Mouse (Mus musculus): ENCODE results near the gene Slc30a7.

Gene Slc30a7

DNA sequence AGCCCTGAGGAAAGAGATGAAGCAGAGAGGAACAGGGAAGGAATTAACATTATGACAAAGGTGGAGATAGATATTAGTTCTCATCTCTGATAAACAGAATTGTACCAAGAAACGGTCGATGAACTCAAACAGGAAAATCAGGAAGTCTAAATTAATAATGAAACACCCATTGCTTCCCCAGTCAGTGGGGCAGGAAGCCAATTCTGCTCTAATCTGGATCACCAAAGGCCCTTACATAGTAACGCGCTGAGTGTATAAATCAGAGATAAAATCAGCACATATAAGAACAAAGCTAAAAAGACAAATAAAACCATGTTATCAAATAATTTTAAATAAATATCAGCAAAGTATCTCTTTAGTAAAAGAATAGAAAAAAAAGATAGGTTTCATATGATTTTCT, 15.1 kb downstream of the Slc30a7 start:
- peak; percentile 67 for DNase-seq (ENCODE audit: low spot score)

DNA sequence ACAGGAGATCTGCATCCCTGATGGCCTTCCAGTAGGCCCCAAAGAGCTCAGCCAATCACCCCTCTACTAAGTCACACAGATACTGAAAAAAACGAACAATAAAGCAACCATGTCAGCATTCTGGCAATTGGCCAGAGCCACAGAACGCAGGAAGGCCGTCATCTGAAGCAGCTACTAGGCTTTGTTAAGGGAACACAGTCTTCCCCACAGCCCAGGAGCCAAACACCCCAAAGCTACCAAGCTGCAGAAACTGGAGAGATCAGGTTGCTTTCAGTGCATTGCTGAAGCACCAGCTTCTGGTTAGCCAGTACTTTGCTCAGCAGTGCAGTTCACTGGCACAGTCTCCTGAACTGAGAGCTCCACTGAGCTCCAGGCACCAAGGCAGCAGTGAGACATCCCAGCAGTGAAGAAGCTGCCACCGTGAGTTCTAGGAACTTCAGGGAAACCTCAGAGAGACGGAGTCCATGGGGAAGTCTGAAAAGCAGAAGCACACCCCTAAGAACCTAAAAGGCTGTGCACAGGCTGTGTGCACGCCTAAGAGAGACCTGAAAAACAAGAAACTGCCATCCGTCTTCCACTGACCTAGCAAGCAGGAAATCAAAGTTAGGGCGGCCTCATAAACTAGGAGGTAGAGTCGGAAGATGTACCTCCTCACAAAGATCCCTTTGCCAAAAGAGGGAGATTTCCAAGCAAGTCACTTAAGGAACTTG, 21.9 kb downstream of the Slc30a7 start:
- peak; percentile 10 for DNase-seq (ENCODE audit: low spot score)

DNA sequence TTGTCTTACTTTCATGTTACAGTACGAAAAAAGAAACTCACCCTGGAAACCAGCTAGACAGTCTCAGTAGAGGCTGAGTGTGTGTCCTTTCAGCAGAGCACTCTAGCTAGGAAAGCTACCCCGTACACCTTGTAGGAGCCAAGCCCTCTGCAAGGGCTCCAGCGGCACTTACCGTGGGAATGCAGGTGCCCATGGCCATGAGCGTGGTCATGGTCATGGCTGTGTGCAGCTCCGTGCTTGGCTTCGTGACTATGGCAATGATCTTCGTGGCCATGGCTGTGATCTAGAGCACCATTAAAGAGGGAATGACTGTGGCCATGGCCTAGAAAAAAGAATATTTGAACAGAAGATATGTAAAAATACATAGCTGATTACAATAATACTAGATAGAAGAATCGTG, 22.6 kb downstream of the Slc30a7 start:
- DNase-seq (ENCODE audit: low spot score), result no peak

DNA sequence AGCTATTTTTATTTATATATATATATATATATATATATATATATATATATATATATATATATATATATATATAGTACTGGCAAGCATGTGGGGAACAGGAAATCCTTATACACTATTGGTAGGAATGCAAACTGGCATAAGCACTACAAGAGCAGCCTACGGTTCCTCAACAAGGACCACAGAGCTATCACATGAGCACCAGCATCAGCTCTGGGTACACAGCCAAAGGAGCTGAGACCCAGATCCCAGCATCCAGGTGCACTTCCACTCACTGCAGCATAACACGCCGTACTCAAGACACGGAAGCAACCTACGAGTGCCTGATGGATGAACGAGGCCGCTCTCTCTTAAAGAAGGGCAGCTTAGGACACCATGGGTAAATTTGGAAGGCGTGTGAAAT, 24.0 kb downstream of the Slc30a7 start:
- DNase-seq (ENCODE audit: low spot score), result no peak

DNA sequence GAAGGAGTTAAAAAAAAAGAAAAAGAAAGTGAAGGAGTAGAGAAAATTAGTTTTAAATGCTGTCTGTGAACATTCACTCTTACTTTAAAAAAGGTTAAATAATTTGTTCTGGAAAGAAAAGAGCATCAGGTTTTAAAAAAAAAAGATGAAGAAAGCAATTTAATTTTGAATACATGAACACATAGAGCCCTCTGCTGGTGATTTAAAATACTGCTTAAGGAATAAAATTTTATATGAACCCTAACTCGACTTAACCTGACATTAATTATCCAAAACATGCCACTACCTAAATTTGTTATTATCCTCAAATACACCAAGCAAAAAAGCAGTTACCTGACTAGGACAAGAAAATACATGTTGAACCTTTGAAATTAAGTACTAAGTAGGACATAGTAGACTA, 28.2 kb downstream of the Slc30a7 start:
- DNase-seq (ENCODE audit: low spot score), result no peak

DNA sequence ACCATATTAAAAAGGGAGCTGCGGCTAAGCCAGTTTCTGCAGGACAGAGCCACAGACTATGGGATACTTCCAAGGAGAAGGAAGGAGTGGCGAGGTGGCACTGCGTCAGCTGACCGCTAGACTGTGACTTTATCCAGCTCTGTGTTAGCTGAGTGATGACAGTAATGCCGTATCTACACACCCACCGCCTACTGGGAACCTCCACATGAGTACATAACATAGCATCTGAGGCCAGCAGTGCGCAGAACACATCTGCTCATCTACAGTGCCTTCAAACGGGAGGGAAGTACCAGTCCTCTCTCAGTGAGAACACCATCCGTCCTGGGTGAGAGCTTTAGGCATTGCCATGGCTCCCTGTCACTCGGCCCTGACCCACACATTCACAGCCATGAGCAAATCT, 32.2 kb downstream of the Slc30a7 start:
- DNase-seq (ENCODE audit: low spot score), result no peak

DNA sequence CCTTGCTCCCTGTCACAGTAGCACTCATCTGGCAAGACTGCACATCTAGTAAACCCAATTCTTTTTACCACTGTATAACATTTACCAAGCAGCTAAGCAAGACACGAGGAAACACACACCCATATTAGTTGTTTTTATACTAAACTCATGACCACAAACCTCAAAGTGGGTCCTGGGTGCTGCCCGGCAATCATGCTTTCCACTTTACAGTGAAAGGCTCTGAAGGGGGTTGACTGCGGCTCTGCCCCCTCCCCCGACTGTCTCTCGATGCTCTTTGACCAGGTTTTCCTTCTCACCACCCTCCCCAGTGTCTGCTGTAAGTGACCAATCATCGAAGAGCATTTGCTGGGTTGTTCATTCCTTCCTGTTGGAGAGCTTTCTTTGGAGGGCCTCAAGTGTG, 33.0 kb downstream of the Slc30a7 start:
- DNase-seq (ENCODE audit: low spot score), result no peak

DNA sequence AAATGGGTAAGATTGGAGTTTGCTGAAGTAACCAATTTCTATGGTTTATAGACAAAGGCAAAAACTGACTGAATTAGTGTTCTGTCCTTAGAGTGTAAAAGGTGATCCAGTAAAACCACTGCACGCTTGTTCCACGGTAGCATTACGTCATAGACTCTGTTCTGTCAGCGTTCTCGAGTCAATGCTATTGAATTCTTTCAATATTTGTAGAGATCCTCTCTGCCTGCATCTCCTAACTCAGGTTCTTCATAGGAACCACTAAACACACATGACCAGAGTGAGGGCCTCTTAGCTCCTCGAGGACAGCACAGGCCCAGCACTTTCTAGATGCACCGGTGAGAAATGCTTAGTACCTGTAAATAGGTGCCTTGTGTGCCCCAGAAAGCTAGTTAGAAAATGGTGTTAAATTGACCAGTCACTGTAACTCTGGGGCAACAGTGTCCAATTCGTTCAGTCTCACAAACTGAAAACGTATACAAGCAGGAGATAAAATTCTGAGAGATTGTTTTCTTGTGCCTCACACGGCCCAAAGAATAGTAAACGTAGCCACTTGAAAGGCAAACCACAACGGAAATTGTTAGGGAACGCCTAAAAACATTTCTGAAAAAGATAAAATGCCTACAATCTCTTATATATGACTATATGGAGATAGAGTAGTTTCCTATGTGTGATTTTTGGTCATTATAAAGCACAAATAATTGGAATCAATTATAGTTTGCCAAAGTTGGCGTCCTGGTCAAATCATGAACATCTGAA, 35.1 kb downstream of the Slc30a7 start:
- DNase-seq (ENCODE audit: low spot score), result no peak

DNA sequence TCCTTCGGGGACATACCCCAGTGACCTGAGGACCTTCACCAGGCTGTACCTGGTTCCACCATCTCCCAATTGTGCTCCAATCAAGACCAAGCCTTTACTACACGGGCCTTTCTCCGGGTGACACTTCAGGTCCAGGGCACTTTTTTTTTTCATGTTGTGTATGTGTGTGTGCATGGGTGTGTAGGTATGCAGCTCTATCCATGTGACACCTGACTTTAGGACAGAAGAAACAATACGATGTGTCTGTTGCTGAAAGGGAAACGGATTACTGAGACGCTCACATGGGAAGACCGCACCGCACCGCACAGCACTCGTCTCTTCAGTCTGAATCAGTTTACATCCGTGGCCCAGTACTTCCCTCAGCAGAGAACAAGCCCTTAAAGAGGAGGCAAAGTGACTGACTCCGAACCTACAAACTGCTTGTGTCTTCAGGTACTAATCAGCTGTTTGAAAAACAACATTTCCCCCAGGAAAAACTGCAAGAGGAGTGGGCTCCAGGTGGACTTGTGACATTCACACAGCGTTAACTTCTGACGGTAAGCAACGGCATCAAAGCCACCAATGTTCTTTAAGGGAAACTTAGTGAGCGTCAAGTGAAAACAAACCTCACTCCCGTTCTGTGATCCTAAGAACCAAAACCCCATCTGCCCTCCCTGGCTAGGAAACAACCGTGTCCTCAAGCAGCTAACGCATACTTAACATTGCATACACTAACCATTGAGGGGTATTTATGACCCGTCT, 36.0 kb downstream of the Slc30a7 start:
- DNase-seq (ENCODE audit: low spot score), result no peak

DNA sequence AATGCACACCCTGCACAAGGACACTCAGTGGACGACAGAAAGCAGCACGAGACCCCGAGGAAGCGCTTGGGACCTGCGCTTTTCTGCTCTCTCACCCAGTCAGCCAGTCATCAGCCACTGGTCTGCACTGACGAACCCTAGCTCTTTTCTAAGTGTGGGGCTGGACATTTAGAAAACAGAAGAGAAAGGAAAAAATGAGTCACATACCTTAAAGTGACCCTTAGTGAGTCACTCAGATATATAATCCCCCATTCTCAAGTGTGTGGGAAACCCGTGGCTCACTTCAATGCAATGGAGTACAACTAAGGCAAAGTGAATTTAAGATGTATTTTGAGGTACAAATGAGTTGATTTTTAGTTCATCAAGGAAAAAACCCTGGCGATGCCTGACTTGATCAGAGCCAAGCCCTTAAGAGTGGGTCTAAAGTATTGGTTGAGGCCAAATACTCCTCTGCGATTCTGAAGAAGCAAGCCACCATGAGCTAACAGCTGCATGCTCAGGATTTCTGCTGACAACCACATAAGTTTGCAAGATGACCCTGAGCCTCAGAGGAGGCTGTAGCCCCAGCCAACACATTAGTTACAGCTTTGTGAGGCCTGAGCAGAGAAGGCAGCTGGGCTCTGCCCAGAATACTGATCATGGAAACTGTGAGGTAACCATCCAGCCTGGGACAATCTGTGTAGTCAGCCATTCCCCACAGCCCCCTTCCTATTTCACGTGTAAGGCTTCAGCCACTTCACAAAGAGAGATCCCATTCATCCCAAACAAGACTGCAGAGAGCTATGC, 38.3 kb downstream of the Slc30a7 start:
- no peak for DNase-seq (ENCODE audit: low spot score)

DNA sequence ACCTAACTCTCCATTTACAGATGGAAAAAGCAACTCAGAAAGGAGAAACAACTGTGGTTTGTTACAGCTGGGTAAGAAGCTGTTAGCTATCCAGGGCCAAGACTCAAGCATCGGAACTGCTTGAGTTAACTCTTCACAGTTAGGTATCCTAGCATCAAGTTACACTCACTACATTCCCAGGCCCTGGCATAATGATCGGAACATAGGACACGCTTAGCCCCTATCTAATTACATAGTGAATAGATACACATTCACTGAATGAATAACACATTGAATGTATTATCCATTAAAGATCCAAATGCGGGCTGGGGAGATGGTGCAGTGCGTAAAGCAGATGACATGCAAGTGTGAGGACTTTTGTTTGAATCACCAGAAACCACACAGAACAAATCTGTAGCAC, 43.1 kb downstream of the Slc30a7 start:
- DNase-seq (ENCODE audit: low spot score), result no peak

DNA sequence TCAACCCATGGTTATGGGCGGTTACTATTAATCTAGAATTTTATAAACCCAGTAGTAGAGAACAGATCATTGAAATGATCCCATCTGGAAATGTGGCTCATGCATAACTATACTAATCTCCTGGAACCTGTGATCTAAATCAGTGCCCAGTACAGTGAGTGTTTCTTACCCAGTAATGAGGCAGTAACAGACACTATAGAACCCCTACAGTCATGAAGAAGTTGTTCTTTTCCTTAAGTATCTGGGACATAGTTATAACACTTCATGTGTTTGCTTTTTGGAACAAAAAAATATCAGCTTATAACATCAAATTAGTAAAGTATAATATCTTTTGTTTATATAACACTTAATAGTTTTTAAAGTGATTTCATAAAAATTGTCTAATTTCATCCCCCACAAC, 43.6 kb downstream of the Slc30a7 start:
- no peak for DNase-seq (ENCODE audit: low spot score)

DNA sequence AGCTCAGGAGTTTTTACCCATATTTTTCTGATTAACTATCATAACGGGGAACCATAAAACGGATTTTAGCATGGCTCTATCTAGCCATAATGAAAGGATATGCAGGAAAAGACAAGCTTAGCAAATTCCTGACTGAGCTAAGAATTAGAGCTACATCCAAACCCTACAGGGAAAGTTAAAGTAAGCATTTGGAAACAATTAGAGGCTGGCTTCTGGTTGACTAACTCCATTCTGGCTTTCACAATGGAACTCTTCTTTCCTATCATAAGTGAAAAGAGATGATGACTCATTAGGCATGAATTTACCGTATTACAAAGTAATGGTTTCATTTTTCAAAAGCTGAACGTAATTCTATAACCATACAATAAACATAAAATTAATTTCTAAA, 45.2 kb downstream of the Slc30a7 start:
- no peak for DNase-seq (ENCODE audit: low spot score)

DNA sequence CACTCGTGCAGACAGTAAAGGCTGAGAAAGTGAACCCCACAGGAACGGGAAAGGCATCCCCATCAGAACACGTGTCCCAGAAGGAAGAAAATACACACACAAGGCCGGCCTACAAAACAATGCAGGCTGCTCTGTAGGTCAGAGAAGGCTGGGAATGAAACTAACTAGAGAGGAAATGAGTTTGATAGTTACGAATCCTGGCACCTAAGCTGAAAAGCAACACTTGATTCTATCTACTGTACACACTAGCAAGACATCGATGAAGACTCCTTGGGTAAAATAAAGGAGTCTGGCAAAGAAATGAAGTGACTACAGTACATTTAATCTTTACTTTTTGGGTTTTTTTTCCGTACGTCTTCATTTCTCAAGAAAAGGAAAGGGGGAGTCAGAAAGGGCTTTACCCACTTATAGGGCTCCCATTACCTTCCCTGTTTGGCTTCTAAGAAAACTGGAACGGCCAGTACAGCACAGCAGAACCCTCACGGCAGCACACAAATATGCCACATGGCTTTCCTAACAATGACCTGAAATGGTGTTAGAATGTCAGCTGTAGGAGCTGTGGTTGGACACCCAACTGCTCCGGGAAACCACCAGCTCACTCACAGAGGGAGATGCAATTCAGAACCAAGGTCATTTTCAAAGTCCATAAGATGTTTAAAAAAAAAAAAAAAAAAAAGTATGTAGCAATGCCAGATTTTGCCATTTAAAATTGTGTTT, 45.7 kb downstream of the Slc30a7 start:
- DNase-seq (ENCODE audit: low spot score), result no peak

DNA sequence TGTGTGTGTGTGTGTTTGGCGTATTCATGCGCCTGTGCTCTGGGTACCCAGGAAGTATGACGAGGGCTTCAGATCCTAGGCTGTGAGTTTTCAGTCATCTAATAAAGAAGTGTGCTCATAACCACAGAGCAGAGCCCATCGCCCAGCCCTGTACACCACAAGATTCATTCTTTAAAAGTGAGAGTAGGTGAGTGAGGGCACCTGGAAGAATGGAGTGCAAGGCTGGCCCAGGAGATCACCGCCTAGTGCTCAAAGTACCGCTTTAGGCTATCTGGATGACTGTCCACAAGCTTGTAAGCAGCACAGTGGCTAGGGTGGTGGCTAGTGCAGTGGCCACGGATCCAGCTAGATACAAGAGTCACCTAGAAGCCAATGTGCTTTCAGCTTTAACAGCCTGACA, 50.0 kb downstream of the Slc30a7 start:
- DNase-seq (ENCODE audit: low spot score), result no peak

DNA sequence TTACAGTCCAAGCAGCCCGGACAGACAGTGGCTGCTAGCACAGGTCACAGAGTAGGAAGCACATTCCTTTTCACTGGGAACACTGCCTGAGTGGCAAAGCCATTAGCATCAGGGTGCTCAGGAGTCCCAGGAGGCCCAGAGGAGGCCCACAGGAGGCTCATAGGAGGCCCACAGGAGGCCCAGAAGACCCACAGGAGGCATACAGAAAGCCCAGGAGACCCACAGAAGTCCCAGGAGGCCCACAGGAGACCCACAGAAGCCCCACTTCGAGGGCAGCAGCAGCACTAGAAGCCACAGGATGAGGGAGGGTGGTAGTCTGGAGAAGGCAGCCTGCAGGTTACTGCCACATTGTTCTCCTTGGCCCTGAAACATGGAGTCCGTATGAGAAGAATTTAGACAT, 54.1 kb downstream of the Slc30a7 start:
- no peak for DNase-seq (ENCODE audit: low spot score)

DNA sequence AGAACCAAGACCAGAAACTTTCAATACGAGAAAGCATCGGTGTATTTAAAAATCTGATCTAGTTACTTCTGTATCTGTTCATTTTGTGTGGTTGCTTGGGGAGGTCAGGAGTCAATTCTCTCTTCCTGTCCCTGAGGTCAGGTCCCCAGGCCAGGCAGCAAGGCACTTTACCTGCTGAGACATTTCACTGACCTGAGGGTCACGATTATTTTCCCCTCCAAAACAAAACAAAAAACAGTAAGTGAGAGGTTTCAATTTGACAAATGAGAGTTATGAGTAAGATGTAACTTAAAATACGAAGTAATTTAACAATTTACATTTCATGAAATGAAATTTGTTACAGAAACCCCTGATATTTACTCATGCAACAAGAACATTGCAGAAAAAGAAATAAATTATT, 54.9 kb downstream of the Slc30a7 start:
- no peak for DNase-seq (ENCODE audit: low spot score)

DNA sequence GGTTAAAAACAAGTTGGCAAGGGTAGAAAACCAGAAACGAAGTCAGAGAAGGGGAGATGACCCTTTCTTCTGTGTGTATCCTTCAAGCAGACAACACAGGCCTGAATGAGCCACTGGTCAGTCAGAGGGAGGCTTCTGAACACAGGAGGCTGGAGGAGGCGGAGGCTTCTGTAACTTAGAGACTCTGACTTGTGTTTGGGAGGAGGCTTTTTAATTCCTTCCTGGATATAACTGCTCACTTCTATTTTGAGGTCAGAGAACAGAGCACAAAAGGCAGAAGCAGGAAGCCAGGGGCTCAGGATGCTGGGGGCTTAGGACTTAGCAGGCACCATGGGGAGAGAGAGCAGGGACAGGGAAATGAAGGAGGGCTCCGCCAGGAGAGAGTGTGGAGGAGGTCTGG, 56.0 kb downstream of the Slc30a7 start:
- DNase-seq (ENCODE audit: low spot score), result no peak

DNA sequence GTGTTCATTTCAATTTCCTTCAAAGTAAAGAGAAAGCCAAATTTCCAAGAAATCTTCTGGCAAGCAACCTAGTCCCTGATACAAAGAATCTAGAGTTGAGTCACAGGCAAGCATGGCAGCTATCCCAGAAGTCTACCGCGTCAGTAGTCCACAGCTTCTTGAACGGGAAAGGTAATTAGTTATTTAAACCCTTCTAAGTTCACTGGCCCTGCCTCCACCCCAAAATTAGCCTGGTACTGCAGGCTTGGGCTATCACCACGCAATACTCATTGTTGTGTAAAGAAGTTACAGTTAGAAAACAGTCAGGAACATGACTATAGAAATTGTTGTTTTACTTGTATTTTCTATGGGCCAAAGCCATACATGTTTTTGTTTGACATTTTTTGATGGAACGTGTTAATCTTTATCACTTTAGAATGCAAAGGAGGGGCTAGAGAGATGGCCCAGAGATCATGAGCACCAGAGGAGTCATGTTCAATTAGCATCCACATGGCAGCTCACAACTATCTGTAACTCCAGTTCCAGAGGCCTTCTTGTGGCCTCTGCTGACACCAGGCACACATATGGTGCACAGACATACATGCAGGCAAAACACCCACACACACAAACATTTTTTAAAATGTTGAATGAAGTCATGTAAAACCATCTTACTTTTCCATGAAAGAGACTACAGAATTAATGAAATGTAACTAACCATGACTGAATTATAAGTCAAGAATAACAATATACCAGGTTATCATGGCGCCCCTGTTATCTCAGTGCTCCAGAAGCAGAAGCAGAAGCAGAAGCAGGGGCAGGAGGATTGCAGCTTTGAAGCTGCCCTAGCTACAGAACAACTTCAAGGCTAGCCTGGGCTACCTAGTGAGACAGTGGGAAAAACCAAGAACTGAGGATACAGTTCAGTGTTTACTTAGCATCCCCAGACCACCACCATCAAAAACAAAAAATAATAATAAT, 57.0 kb downstream of the Slc30a7 start:
- peak; percentile 5 for DNase-seq (ENCODE audit: low spot score)

DNA sequence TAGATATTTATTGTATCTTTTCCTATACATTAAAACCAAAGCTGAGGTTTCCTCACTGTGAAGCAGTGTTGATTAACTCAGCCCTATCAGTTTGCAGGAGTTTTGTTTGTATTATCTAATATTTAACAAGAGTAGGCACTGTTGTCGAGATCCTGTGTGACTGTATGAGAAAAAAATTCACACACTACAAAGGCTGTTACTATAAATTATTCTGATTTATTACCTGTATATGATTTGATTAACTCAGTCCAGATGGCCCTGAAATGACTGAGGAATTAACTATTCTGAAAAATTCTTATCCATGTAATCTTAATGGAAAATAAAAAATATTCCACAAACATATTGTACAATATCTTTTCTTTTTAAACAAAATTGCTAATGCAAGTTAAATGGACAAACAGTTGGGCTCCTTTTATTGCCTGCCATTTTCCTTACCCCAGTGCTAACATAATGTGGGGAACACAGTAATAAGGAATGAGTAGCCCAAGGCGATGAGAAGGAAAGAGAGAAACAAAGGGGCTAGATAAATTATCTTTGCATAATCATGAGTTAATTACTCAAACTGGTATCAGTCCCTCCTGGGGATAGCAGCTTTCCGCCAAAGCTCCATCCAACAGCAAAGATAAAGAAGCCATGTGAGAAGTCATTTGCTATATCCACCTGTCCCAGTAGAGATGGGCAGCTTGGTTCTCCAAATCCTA, 57.8 kb downstream of the Slc30a7 start:
- no peak for DNase-seq (ENCODE audit: low spot score)

Data from urinary bladder, postnatal 14 days (tissue).